Mouse (Mus musculus) lung, adult 2 months (tissue): Measurements from ENCODE around the gene P3h3. TPM values are rescaled to one million over a fixed set of nuclear protein-coding genes. Genes with fewer than 3 reads are reported as not detected.
A peak's percentile ranks its signal among the peaks of the same experiment; 100 is the strongest.
"Not testable (repeated sequence)": the region's sequence is repeated elsewhere in the genome, so short reads cannot be mapped to it uniquely, and the experiment has no call there.

ENCODE experiments used
- DNase-seq: peaks from one replicate; pipeline ENCODE4 v3.0.0; 2022
- H3K4me1 ChIP-seq: fragments of 200-500 bp; 2 replicates; pipeline ENCODE4 v1.6.1; 2011; ENCODE audit warnings: low read length; ENCODE audit not compliant: control insufficient read depth, insufficient read depth
- H3K4me3 ChIP-seq: fragments of 200-500 bp; replicated peaks from 2 replicates; pipeline ENCODE3; 2011; ENCODE audit warnings: low read depth, mild to moderate bottlenecking, control low read depth, low read length; ENCODE audit errors: extremely low read depth
- CTCF ChIP-seq: fragments of 200-500 bp; IDR thresholded peaks from 2 replicates; pipeline ENCODE4 v1.5.1; 2011; ENCODE audit warnings: mild to moderate bottlenecking, low read length, control low read depth; ENCODE audit not compliant: insufficient read depth
- POLR2A ChIP-seq: fragments of 200-500 bp; IDR thresholded peaks from 2 replicates; pipeline ENCODE4 v1.6.1; 2011; ENCODE audit warnings: low read depth, mild to moderate bottlenecking, control low read depth, low read length, borderline replicate concordance; ENCODE audit errors: extremely low read depth
- WGBS: fragments of 180-500 bp; shearing (Covaris S2); methylation state at CpG from one replicate; pipeline ENCODE4 v1.1.7; 2018; 5-methylcytosine and 5-hydroxymethylcytosine counted together
- polyA plus RNA-seq: library from polyadenylated mRNA; depleted of rRNA; stranded (reverse); fragments of >200 nt; gene quantifications from 2 replicates; pipeline ENCODE4 v1.2.3, GENCODE M21; 2012

P3h3 gene
- polyA plus RNA-seq, 1 experiment, result 34.9 TPM

DNA sequence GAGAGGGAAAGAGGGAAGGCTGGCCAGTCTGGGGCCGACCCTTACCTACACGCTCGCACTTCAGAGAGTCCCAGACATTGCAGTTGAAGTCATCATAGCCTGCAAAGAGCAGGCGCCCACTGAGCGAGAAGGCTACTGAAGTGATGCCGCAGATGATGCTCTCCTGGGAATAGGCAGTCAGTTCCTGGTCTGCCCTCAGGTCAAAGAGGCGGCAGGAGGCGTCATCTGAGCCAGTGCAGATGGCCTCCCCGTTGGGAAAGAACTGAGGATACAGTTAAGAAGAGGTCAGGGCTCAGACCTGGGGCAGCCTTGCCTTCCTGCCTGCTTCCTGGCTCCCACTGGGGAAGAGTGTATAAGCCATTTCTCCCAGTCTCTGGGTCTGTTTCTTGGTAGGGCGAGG lies 22.0 kb downstream of the P3h3 start:
- DNase-seq, result no peak
- Histone ChIP-seq H3K4me3 (no peak overlapping the region), H3K4me1 (no peaks in the 10 kb centered on the region)
- TF ChIP-seq CTCF, result no peak
- TF ChIP-seq POLR2A, result no peak
- 65% methylated on average over 10 of the region's 10 CpGs for WGBS

DNA sequence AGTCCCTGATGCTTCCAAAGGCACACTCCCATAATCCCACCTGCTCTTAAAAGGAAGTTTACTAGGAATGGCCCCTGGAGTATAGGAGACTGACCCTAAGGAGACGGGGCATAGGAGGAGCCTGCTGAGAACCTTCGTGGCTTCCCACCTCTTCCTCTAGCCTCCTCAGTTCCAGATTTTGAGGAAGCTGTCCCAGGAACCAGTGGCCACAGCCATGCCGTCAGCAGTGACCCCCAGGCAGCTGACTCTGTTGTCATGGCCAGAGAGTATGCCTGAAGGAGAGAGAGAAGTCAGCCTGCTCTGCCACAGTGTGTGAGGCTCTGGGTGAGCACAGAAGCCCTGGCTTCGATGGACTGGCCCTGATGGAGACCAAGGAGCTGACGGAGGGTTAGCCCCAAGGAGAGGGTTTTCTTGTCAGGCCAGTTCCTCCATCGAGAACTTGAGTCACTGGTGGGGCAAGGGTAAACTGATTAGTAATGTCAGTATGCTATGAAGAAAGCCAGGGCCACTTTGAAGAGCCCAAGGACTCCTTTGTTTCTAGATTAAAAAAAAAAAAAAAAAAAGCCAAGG lies 23.0 kb downstream of the P3h3 start:
- Histone ChIP-seq H3K4me3 (no peak overlapping the region), H3K4me1 (no peaks in the 10 kb centered on the region)
- 78% methylated on average over 6 of the region's 6 CpGs for WGBS
- TF ChIP-seq CTCF (no peak), POLR2A (no peak)
- no peak for DNase-seq

DNA sequence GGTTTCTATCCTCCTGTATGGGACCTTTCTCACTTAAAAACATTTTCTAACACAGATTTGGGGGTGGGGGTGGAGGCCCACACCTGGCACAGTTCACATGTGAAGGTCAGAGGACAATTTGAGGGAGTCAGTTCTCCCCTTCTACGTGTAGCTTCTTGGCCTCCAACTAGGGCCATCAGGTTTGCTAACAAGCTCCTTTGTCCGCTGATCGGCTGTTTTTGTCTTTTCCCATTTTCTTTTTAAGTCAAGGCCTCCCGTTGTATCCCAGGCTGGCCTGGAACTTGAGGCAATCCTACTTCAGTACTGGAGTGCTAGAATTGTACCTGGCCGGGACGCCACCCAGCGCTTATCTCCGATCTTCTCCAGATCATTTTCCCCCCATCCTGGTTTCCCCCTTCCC lies 25.9 kb downstream of the P3h3 start:
- TF ChIP-seq CTCF, result no peak
- TF ChIP-seq POLR2A, result no peak
- Histone ChIP-seq H3K4me3 (no peak overlapping the region), H3K4me1 (peaks cover 3% of the 10 kb centered on the region)
- no peak for DNase-seq
- WGBS, result 91% methylated on average over 8 of the region's 8 CpGs

DNA sequence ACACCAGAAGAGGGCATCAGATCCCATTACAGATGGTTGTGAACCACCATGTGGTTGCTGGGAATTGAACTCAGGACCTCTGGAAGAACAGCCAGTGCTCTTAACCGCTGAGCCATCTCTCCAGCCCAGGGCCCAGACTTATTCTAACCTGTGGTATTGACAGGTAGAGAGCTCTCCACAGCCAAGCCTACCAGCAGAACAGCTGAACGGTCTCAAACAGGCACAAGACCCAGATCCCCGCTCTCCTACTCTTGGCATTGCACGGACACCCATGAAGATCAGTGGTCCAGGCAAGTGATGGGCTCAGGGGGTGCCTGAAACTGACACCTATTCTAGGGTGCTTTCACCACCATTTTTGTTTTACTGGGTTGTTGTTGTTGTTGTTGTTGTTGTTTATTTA lies 26.4 kb downstream of the P3h3 start:
- not testable (repeated sequence) for H3K4me1 ChIP-seq, DNase-seq, H3K4me3 ChIP-seq
- WGBS, result 96% methylated on average over 4 of the region's 4 CpGs

DNA sequence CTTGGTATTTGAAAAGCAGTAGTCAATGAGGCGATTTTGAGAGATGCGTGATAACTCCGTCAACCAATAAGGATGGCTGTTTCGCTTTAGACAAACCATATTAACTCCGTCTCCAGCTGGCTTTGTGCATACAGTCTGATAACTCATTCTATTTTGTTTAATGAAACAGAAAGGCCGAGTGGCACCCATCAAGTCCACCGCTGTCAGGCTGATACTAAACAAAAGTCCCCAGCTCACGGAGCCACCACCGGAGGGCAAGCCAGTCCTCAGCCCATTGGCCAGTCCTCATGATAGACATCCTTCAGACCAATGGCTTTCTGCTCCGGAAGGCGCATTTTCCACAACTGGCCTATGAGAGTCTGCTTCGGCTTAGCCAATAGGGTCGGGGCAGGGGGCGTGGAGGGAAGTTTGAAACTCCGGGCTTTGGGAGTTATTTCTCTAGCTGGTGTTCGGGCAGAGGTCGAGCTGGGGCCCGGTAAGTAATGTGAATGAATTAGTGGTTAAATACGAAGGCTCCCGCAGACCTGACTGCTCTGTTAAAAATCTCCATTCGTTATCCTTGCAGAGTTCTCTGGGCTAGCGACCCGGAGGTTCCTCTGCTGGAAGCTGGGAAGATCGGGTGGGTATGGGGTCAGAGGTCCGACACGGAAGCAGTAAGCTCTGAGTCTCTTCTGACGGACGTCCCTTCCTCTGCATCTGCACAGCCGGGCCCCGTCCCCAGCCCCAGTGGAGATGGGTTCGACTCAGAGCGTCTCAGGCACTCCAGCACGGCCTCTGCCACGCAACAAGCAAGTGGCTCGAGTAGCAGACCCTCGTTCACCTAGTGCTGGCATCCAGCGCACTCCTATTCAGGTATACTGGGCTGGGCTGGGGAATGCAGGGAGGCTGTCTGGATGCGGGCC lies 27.5 kb downstream of the P3h3 start:
- under 1% methylated on average over 38 of the region's 38 CpGs for WGBS
- Histone ChIP-seq H3K4me1 (peaks cover 3% of the 10 kb centered on the region), H3K4me3 (peak overlapping the region; percentile 64)
- TF ChIP-seq POLR2A, result peak; percentile 70; the same call in 1 of the 2 replicates
- no peak for TF ChIP-seq CTCF
- DNase-seq, result peak; percentile 89

DNA sequence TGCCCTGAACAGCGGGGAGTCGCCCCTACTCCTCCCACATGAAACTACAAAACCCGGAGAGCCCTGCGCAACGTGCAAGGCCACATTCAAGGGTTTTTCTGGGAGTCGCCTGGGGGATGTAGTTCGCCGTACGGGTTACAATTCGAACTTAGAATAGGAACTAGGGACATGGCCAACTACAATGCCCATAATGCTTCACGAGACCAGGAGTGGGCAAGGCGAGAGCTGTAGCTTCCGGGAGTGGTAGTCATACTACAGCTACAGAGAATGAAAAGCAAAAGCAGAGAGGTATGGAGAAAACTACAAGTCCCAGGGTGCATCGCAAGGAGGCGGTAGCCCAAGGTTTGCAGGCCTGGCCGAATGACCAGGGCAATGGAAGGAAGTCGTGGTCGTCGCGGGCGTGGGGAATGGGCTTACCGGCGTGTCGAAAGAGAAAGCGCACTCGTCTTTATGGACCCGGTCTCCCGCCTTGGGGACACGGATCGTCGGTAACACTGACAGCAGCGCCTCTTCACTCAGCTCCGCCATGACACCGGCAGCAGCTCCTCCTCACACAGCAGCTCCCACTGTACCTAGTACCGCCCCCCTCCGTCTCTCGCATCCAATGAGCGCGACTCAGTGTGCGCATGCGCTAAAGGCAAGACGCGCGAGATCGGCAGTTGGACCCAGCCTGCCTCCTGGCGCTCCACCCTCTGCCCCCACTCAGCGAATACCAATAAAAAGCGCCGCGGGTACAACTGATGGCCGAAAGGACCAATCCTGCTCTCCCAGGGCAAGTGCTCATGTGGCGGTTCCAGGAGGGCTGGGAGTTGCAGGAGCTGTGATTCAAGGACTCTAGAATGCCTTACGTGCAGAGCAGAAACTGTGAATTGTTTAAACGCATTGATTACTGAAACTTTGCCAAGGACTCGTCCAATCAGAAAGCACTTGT lies 28.4 kb downstream of the P3h3 start, which contains the start of the genes Usp5 and Cdca3:
Gene Usp5 (minus strand): TSS at position 617 of the 931 bp plus-strand sequence.
Gene Cdca3 (plus strand): TSS at position 680 of the 931 bp plus-strand sequence.
- Histone ChIP-seq H3K4me1 (peaks cover 3% of the 10 kb centered on the region), H3K4me3 (peak within 1 kb of the TSS; percentile 98)
- peak; percentile 85 for TF ChIP-seq POLR2A
- no peak for TF ChIP-seq CTCF
- WGBS, result under 1% methylated on average over 55 of the region's 55 CpGs
- peak; percentile 98 for DNase-seq

DNA sequence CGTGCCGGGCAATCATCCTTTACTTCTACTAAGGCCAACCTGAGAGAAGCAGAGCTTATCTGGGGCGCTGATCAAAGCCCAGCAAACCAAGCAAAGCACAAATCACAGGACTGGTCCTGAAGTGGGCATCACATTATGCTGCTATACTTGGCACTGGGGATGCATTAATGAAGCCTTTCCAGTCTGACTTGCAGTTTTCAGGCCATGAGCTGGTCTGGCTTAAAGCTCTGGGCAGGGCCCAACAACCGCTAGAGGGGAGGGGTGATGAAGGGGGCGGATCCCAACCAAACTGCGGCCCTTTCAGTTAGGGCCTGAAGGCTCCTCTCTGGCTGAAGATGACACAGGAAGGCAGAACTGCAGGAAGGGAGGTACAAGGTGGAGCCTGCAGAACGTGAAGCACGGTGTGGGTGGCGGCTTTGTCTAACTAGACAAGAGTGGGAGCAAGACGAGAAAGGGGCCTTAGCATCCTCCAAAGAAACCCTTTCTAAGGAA lies 29.4 kb downstream of the P3h3 start:
- peak; percentile 26 for DNase-seq
- WGBS, result 18% methylated on average over 10 of the region's 10 CpGs
- TF ChIP-seq POLR2A, result no peak
- Histone ChIP-seq H3K4me1 (peaks cover 3% of the 10 kb centered on the region), H3K4me3 (peak overlapping the region; percentile 61)

DNA sequence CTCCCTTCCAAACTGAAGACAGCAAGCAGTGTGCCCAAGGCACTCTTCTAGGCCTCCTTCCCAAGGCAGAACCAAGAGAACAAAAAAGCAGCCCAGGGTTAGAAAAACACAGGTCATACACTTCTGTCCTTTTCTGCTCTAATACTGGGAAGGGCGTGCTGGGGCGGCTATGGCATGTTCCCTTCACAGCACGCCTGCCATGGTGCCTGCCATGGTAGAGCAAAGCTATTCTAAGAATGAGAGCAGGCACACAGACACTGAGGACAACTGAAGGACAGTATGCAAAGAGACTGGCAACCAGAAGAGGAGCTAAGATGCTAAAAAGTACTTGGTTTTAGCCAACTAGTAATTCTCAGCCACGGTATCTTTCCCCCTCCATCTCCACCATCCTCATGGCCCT lies 35.5 kb downstream of the P3h3 start:
- Histone ChIP-seq H3K4me1 (no peaks in the 10 kb centered on the region), H3K4me3 (no peak overlapping the region)
- no peak for DNase-seq
- 92% methylated on average over 4 of the region's 4 CpGs for WGBS
- no peak for TF ChIP-seq POLR2A
- TF ChIP-seq CTCF, result no peak

DNA sequence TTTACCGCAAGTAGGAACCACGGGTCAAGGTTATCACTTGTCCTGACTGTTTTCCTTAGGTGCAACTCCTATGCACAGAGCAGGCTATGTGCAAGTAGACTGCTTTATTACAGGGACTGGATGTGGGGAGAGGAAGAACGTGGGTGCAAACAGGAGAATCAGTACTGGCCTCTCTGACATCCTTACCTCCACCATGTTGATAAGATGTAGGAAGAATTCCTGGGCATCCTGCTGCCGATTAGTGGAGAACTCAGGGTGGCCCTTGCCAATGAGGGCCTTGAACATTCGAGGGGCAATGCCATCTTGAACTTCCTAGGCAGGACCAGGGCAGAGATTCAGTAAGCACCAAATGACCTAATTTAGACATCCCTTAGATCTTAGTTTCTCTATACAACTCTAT lies 36.7 kb downstream of the P3h3 start:
- H3K4me1 ChIP-seq, result no peaks in the 10 kb centered on the region
- H3K4me3 ChIP-seq, result no peak overlapping the region
- no peak for DNase-seq
- WGBS, result 89% methylated on average over 5 of the region's 5 CpGs
- no peak for TF ChIP-seq CTCF
- no peak for TF ChIP-seq POLR2A
